Mouse (Mus musculus): Measurements from ENCODE around the gene Efcc1.

DNA sequence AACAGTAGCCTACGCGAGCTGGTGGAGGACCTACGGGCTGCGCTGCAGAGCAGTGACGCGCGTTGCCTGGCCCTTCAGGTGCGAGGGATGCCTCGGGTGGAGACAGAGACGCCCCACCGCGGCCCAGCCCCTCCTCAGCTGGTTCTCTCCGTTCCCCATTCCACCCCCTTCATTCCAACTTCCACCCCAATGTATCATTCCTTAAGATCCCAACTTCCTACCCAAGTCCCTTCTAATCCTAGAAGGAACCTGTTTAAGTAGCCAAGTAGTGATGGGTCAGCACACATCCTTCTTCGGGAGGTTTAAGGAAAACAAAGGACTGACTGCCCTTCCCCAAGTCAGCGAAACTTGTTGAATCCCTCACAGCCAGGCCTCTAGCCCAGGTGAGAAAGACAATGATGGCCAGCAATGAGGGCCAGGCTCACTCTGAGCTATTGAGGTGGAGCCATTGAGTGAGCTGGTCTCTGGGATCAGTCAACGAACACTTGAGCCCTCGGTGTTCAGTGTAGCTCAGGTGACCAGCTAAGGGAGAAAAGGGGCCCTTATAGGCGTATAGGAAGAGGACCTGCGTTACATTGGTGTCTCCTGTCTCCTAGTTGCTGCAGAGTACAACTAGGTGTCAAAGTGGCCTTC lies 910 bp downstream of the Efcc1 start:
- TF ChIP-seq POLR2A (IDR thresholded peaks at IDR 0.05; ENCODE audit: extremely low read depth, insufficient read depth, low read length) (no peak), CTCF (IDR thresholded peaks at IDR 0.05; ENCODE audit: low read depth, low read length) (no peak)

Measured in liver, adult 2 months (tissue).